Mouse (Mus musculus): ENCODE results near the gene Egln3. TPM values are rescaled to one million over a fixed set of nuclear protein-coding genes. Genes with fewer than 3 reads are reported as not detected.

Gene Egln3
- polyA plus RNA-seq, 1 experiment from 2014 or later: 4.7 TPM

GRCm38 (mm10) chr12:54184264-54184663, 19.4 kb downstream of the Egln3 start:
- WGBS: 79% methylated on average over 7 of the region's 7 CpGs
- H3K36me3 ChIP-seq (replicated peaks): peaks cover 9% of the 10 kb centered on the region; the same call in 1 of the 2 replicates
- no peak for DNase-seq (ENCODE audit: low spot score)

GRCm38 (mm10) chr12:54178323-54178722, 25.3 kb downstream of the Egln3 start:
- H3K27me3 ChIP-seq (replicated peaks; ENCODE audit: low read depth, poor library complexity, severe bottlenecking): no peaks in the 10 kb centered on the region
- H3K9me3 ChIP-seq: no peaks in the 10 kb centered on the region
- H3K27ac ChIP-seq (replicated peaks): no peak overlapping the region
- peaks cover 36% of the 10 kb centered on the region; the same call in 1 of the 2 replicates for H3K4me1 ChIP-seq
- 62% methylated on average over 3 of the region's 3 CpGs for WGBS
- no peak for DNase-seq (ENCODE audit: low spot score)
- H3K36me3 ChIP-seq (replicated peaks): peaks cover 4% of the 10 kb centered on the region; the same call in 1 of the 2 replicates
- no peak overlapping the region for H3K4me3 ChIP-seq

More at GRCm38 (mm10) chr12:54184264-54184663, 19.4 kb downstream of the Egln3 start:
- Histone ChIP-seq H3K27me3 (replicated peaks; ENCODE audit: low read depth, poor library complexity, severe bottlenecking) (no peaks in the 10 kb centered on the region), H3K4me1 (peaks cover 48% of the 10 kb centered on the region), H3K4me3 (no peak overlapping the region), H3K9me3 (0 out of 2 replicates have a peak, but pooled peaks cover under 1% of the 10 kb centered on the region), H3K27ac (replicated peaks) (no peak overlapping the region)

- WGBS: 81% methylated on average over 4 of the region's 4 CpGs
- Histone ChIP-seq H3K4me1 (peaks cover 13% of the 10 kb centered on the region), H3K9me3 (no peaks in the 10 kb centered on the region), H3K27me3 (replicated peaks; ENCODE audit: low read depth, poor library complexity, severe bottlenecking) (peaks cover 28% of the 10 kb centered on the region), H3K4me3 (no peak overlapping the region), H3K27ac (replicated peaks) (no peak overlapping the region), H3K36me3 (replicated peaks) (no peaks in the 10 kb centered on the region)
- no peak for DNase-seq (ENCODE audit: low spot score)
Measured at GRCm38 (mm10) chr12:54168786-54169185, 34.9 kb downstream of the Egln3 start.

- no peaks in the 10 kb centered on the region for H3K9me3 ChIP-seq
- peaks cover 38% of the 10 kb centered on the region for H3K27me3 ChIP-seq (replicated peaks; ENCODE audit: low read depth, poor library complexity, severe bottlenecking)
- DNase-seq (ENCODE audit: low spot score): no peak
- H3K27ac ChIP-seq (replicated peaks): no peak overlapping the region
- H3K4me3 ChIP-seq: no peak overlapping the region
- no peaks in the 10 kb centered on the region for H3K36me3 ChIP-seq (replicated peaks)
- H3K4me1 ChIP-seq: peaks cover 20% of the 10 kb centered on the region
- WGBS: 88% methylated on average over 6 of the region's 6 CpGs
Measured at GRCm38 (mm10) chr12:54167737-54168136, 35.9 kb downstream of the Egln3 start.

GRCm38 (mm10) chr12:54164724-54165050, 39.0 kb downstream of the Egln3 start:
- H3K4me3 ChIP-seq: no peak overlapping the region
- no peaks in the 10 kb centered on the region for H3K36me3 ChIP-seq (replicated peaks)
- 0 out of 2 replicates have a peak overlapping the region, but pooled peaks have one; percentile 30 for H3K27ac ChIP-seq (replicated peaks)
- H3K27me3 ChIP-seq (replicated peaks; ENCODE audit: low read depth, poor library complexity, severe bottlenecking): peaks cover 62% of the 10 kb centered on the region
- peaks cover 37% of the 10 kb centered on the region for H3K4me1 ChIP-seq
- H3K9me3 ChIP-seq: no peaks in the 10 kb centered on the region
- 21% methylated on average over 6 of the region's 6 CpGs for WGBS
- no peak for DNase-seq (ENCODE audit: low spot score)

GRCm38 (mm10) chr12:54164040-54164723, 39.5 kb downstream of the Egln3 start:
- no peak for DNase-seq (ENCODE audit: low spot score)

GRCm38 (mm10) chr12:54163166-54163565, 40.5 kb downstream of the Egln3 start:
- Histone ChIP-seq H3K27me3 (replicated peaks; ENCODE audit: low read depth, poor library complexity, severe bottlenecking) (peaks cover 62% of the 10 kb centered on the region), H3K4me3 (peak overlapping the region; percentile 54), H3K4me1 (peaks cover 37% of the 10 kb centered on the region), H3K9me3 (no peaks in the 10 kb centered on the region), H3K36me3 (replicated peaks) (no peaks in the 10 kb centered on the region), H3K27ac (replicated peaks) (peak overlapping the region; percentile 69; the same call in 1 of the 2 replicates)
- WGBS: 13% methylated on average over 4 of the region's 4 CpGs
- DNase-seq (ENCODE audit: low spot score): no peak

More at GRCm38 (mm10) chr12:54164040-54164723, 39.5 kb downstream of the Egln3 start:
- Histone ChIP-seq H3K9me3 (no peaks in the 10 kb centered on the region), H3K36me3 (replicated peaks) (no peaks in the 10 kb centered on the region), H3K4me3 (no peak overlapping the region), H3K27ac (replicated peaks) (0 out of 2 replicates have a peak overlapping the region, but pooled peaks have one; percentile 30), H3K27me3 (replicated peaks; ENCODE audit: low read depth, poor library complexity, severe bottlenecking) (peaks cover 62% of the 10 kb centered on the region), H3K4me1 (peaks cover 37% of the 10 kb centered on the region)
- WGBS: 15% methylated on average over 9 of the region's 9 CpGs

GRCm38 (mm10) chr12:54162637-54163131, 41.0 kb downstream of the Egln3 start:
- 1% methylated on average over 16 of the region's 16 CpGs for WGBS

GRCm38 (mm10) chr12:54161468-54162202, 42.0 kb downstream of the Egln3 start:
- Histone ChIP-seq H3K36me3 (replicated peaks) (no peaks in the 10 kb centered on the region), H3K4me1 (peaks cover 37% of the 10 kb centered on the region), H3K4me3 (no peak overlapping the region), H3K9me3 (no peaks in the 10 kb centered on the region), H3K27ac (replicated peaks) (no peak overlapping the region), H3K27me3 (replicated peaks; ENCODE audit: low read depth, poor library complexity, severe bottlenecking) (peaks cover 60% of the 10 kb centered on the region)
- 16% methylated on average over 5 of the region's 5 CpGs for WGBS
- DNase-seq (ENCODE audit: low spot score): no peak

More at GRCm38 (mm10) chr12:54162637-54163131, 41.0 kb downstream of the Egln3 start:
- H3K4me1 ChIP-seq: peaks cover 37% of the 10 kb centered on the region
- no peaks in the 10 kb centered on the region for H3K36me3 ChIP-seq (replicated peaks)
- H3K27ac ChIP-seq (replicated peaks): peak overlapping the region; percentile 69
- H3K9me3 ChIP-seq: no peaks in the 10 kb centered on the region
- H3K4me3 ChIP-seq: peak overlapping the region; percentile 54
- peak; percentile 57 for DNase-seq (ENCODE audit: low spot score)
- H3K27me3 ChIP-seq (replicated peaks; ENCODE audit: low read depth, poor library complexity, severe bottlenecking): peaks cover 62% of the 10 kb centered on the region

GRCm38 (mm10) chr12:54160279-54160678, 43.4 kb downstream of the Egln3 start:
- Histone ChIP-seq H3K4me1 (peaks cover 37% of the 10 kb centered on the region), H3K9me3 (0 out of 2 replicates have a peak, but pooled peaks cover 3% of the 10 kb centered on the region), H3K27me3 (replicated peaks; ENCODE audit: low read depth, poor library complexity, severe bottlenecking) (peaks cover 48% of the 10 kb centered on the region), H3K27ac (replicated peaks) (no peak overlapping the region), H3K4me3 (no peak overlapping the region), H3K36me3 (replicated peaks) (no peaks in the 10 kb centered on the region)
- DNase-seq (ENCODE audit: low spot score): no peak
- WGBS: 73% methylated on average over 2 of the region's 2 CpGs

- Histone ChIP-seq H3K9me3 (0 out of 2 replicates have a peak, but pooled peaks cover 3% of the 10 kb centered on the region), H3K27me3 (replicated peaks; ENCODE audit: low read depth, poor library complexity, severe bottlenecking) (0 out of 2 replicates have a peak, but pooled peaks cover under 1% of the 10 kb centered on the region), H3K4me3 (no peak overlapping the region), H3K4me1 (peaks cover under 1% of the 10 kb centered on the region; the same call in 1 of the 2 replicates), H3K27ac (replicated peaks) (no peak overlapping the region), H3K36me3 (replicated peaks) (no peaks in the 10 kb centered on the region)
- WGBS: 89% methylated on average over 1 of the region's 1 CpGs
- DNase-seq (ENCODE audit: low spot score): no peak
Measured at GRCm38 (mm10) chr12:54154771-54155170, 48.9 kb downstream of the Egln3 start.

GRCm38 (mm10) chr12:54146943-54147556, 56.6 kb downstream of the Egln3 start:
- no peaks in the 10 kb centered on the region for H3K9me3 ChIP-seq
- DNase-seq (ENCODE audit: low spot score): peak; percentile 26
- peaks cover 15% of the 10 kb centered on the region for H3K4me1 ChIP-seq
- H3K27ac ChIP-seq (replicated peaks): peak overlapping the region; percentile 51; the same call in 1 of the 2 replicates
- no peaks in the 10 kb centered on the region for H3K27me3 ChIP-seq (replicated peaks; ENCODE audit: low read depth, poor library complexity, severe bottlenecking)
- 20% methylated on average over 12 of the region's 12 CpGs for WGBS
- no peak overlapping the region for H3K4me3 ChIP-seq
- H3K36me3 ChIP-seq (replicated peaks): no peaks in the 10 kb centered on the region

All from embryonic facial prominence, embryonic 10.5 days (tissue).